Mouse (Mus musculus): Measurements from ENCODE around the gene Creg1.

GRCm38 (mm10) chr1:165741989-165742388 is 21.6 kb upstream of the Creg1 start:
- TF ChIP-seq POLR2A (IDR thresholded peaks at IDR 0.05; ENCODE audit: insufficient read depth, low read depth, low read length) (no peak), CTCF (IDR thresholded peaks at IDR 0.05) (no peak)

All from heart, adult 2 months (tissue).